Mouse (Mus musculus): ENCODE measurements at regions not wholly inside any gene's neighbourhood (a gene's known extent, or its start where the extent isn't known, plus 50 kb on each side); places are given as distances from the start of the nearest gene placed in this dataset.

GRCm38 (mm10) chr1:177382596-177383190, 59.5 kb upstream of the Zbtb18 start:
- H3K4me3 ChIP-seq (replicated peaks; ENCODE audit: extremely low read depth, low read depth, low read length): no peak overlapping the region
- 11% methylated on average over 16 of the region's 16 CpGs for WGBS
- TF ChIP-seq CTCF (IDR thresholded peaks at IDR 0.05; ENCODE audit: insufficient read depth, low read length) (no peak), POLR2A (IDR thresholded peaks at IDR 0.05; ENCODE audit: borderline replicate concordance, extremely low read depth, low read depth, low read length) (no peak)
- no peaks in the 10 kb centered on the region for H3K4me1 ChIP-seq (ENCODE audit: control insufficient read depth, insufficient read depth, low read length)
- DNase-seq: no peak

GRCm38 (mm10) chr1:177382147-177382546, 60.0 kb upstream of the Zbtb18 start:
- TF ChIP-seq CTCF (IDR thresholded peaks at IDR 0.05; ENCODE audit: insufficient read depth, low read length): no peak
- no peak for TF ChIP-seq POLR2A (IDR thresholded peaks at IDR 0.05; ENCODE audit: borderline replicate concordance, extremely low read depth, low read depth, low read length)
- H3K4me3 ChIP-seq (replicated peaks; ENCODE audit: extremely low read depth, low read depth, low read length): no peak overlapping the region

GRCm38 (mm10) chr1:177378112-177378511, 64.0 kb upstream of the Zbtb18 start:
- TF ChIP-seq POLR2A (IDR thresholded peaks at IDR 0.05; ENCODE audit: borderline replicate concordance, extremely low read depth, low read depth, low read length) (no peak), CTCF (IDR thresholded peaks at IDR 0.05; ENCODE audit: insufficient read depth, low read length) (no peak)
- WGBS: 79% methylated on average over 3 of the region's 3 CpGs
- no peak for DNase-seq
- H3K4me3 ChIP-seq (replicated peaks; ENCODE audit: extremely low read depth, low read depth, low read length): no peak overlapping the region
- H3K4me1 ChIP-seq (ENCODE audit: control insufficient read depth, insufficient read depth, low read length): no peaks in the 10 kb centered on the region

More at GRCm38 (mm10) chr1:177382147-177382546, 60.0 kb upstream of the Zbtb18 start:
- 80% methylated on average over 4 of the region's 4 CpGs for WGBS
- no peaks in the 10 kb centered on the region for H3K4me1 ChIP-seq (ENCODE audit: control insufficient read depth, insufficient read depth, low read length)
- no peak for DNase-seq

GRCm38 (mm10) chr1:177373226-177373825, 68.8 kb upstream of the Zbtb18 start:
- no peak for DNase-seq
- H3K4me1 ChIP-seq (ENCODE audit: control insufficient read depth, insufficient read depth, low read length): peaks cover 3% of the 10 kb centered on the region
- no peak overlapping the region for H3K4me3 ChIP-seq (replicated peaks; ENCODE audit: extremely low read depth, low read depth, low read length)
- WGBS: 22% methylated on average over 5 of the region's 5 CpGs
- TF ChIP-seq CTCF (IDR thresholded peaks at IDR 0.05; ENCODE audit: insufficient read depth, low read length) (no peak), POLR2A (IDR thresholded peaks at IDR 0.05; ENCODE audit: borderline replicate concordance, extremely low read depth, low read depth, low read length) (no peak)

- peaks cover 3% of the 10 kb centered on the region for H3K4me1 ChIP-seq (ENCODE audit: control insufficient read depth, insufficient read depth, low read length)
- 55% methylated on average over 10 of the region's 10 CpGs for WGBS
- no peak for DNase-seq
These were observed 70.1 kb upstream of the Zbtb18 start for GRCm38 (mm10) chr1:177372066-177372465.

GRCm38 (mm10) chr1:177367864-177368610, 74.1 kb upstream of the Zbtb18 start:
- TF ChIP-seq CTCF (IDR thresholded peaks at IDR 0.05; ENCODE audit: insufficient read depth, low read length) (no peak), POLR2A (IDR thresholded peaks at IDR 0.05; ENCODE audit: borderline replicate concordance, extremely low read depth, low read depth, low read length) (no peak)
- DNase-seq: no peak
- 80% methylated on average over 9 of the region's 9 CpGs for WGBS
- no peak overlapping the region for H3K4me3 ChIP-seq (replicated peaks; ENCODE audit: extremely low read depth, low read depth, low read length)
- peaks cover 3% of the 10 kb centered on the region for H3K4me1 ChIP-seq (ENCODE audit: control insufficient read depth, insufficient read depth, low read length)

More at GRCm38 (mm10) chr1:177372066-177372465, 70.1 kb upstream of the Zbtb18 start:
- no peak for TF ChIP-seq CTCF (IDR thresholded peaks at IDR 0.05; ENCODE audit: insufficient read depth, low read length)
- no peak for TF ChIP-seq POLR2A (IDR thresholded peaks at IDR 0.05; ENCODE audit: borderline replicate concordance, extremely low read depth, low read depth, low read length)
- H3K4me3 ChIP-seq (replicated peaks; ENCODE audit: extremely low read depth, low read depth, low read length): no peak overlapping the region

GRCm38 (mm10) chr1:177366914-177367313, 75.2 kb upstream of the Zbtb18 start:
- H3K4me1 ChIP-seq (ENCODE audit: control insufficient read depth, insufficient read depth, low read length): no peaks in the 10 kb centered on the region
- no peak for TF ChIP-seq CTCF (IDR thresholded peaks at IDR 0.05; ENCODE audit: insufficient read depth, low read length)
- TF ChIP-seq POLR2A (IDR thresholded peaks at IDR 0.05; ENCODE audit: borderline replicate concordance, extremely low read depth, low read depth, low read length): no peak
- 76% methylated on average over 6 of the region's 6 CpGs for WGBS
- H3K4me3 ChIP-seq (replicated peaks; ENCODE audit: extremely low read depth, low read depth, low read length): no peak overlapping the region
- DNase-seq: no peak

GRCm38 (mm10) chr1:177366475-177366874, 75.7 kb upstream of the Zbtb18 start:
- DNase-seq: no peak
- 81% methylated on average over 7 of the region's 7 CpGs for WGBS
- Histone ChIP-seq H3K4me3 (replicated peaks; ENCODE audit: extremely low read depth, low read depth, low read length) (no peak overlapping the region), H3K4me1 (ENCODE audit: control insufficient read depth, insufficient read depth, low read length) (no peaks in the 10 kb centered on the region)
- TF ChIP-seq POLR2A (IDR thresholded peaks at IDR 0.05; ENCODE audit: borderline replicate concordance, extremely low read depth, low read depth, low read length) (no peak), CTCF (IDR thresholded peaks at IDR 0.05; ENCODE audit: insufficient read depth, low read length) (no peak)

- TF ChIP-seq CTCF (IDR thresholded peaks at IDR 0.05; ENCODE audit: insufficient read depth, low read length) (no peak), POLR2A (IDR thresholded peaks at IDR 0.05; ENCODE audit: borderline replicate concordance, extremely low read depth, low read depth, low read length) (no peak)
- no peak overlapping the region for H3K4me3 ChIP-seq (replicated peaks; ENCODE audit: extremely low read depth, low read depth, low read length)
- WGBS: 76% methylated on average over 7 of the region's 7 CpGs
- DNase-seq: no peak
- H3K4me1 ChIP-seq (ENCODE audit: control insufficient read depth, insufficient read depth, low read length): no peaks in the 10 kb centered on the region
These were observed 77.8 kb upstream of the Zbtb18 start for GRCm38 (mm10) chr1:177364355-177364754.

Data from lung, adult 2 months (tissue).